Mouse (Mus musculus) fat pad, adult 2 months (tissue): ENCODE results near the gene Gm5108.

Experiments used
- DNase-seq: peaks from one replicate; pipeline ENCODE4 v3.0.0-alpha.2; 2011; ENCODE audit warnings: low read depth, low spot score; ENCODE audit errors: extremely low read depth

Gm5108 gene

DNA sequence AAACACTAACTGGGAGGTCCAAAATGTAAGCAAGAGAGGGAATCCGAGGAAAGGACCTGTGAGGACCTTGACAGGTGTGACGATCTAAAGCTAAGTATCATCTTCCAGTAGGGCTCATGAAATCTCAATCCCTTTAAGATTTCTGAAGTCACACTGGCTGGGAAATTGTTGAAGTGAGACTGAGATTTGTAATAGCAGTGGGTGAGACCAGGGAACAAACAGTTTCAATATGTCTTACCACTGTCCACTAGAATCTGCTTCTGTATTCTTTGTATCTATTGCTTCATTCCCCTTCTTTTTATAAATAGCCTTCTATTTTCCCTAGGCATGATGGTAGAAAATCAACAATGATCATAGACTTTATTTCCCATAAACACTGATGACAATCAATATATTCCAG lies 79.4 kb downstream of the Gm5108 start:
- DNase-seq: no peak
